Mouse (Mus musculus): Measurements from ENCODE around the gene Mycbp2. TPM values are rescaled to one million over a fixed set of nuclear protein-coding genes. Genes with fewer than 3 reads are reported as not detected.

Mycbp2 gene
- polyA plus RNA-seq, 1 experiment: 4.9 TPM

DNA sequence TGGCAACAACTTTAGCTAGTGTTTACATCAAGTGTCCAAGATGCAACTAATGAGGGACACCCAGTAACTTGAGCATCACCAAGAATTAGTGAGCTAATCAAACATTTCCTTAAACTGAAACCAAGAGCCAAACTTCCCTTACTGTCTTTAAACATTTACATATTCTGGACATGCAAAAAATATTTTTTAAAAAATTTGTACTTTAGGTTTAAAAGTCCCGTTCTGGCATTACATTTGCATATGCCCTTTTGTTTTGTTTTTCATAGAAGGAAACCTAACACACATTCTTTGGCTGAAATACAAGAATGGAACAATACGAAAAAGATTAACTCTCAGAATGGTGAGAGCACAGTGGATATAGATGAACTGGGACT lies 248.4 kb downstream of the Mycbp2 start:
- no peak for TF ChIP-seq POLR2A (IDR thresholded peaks at IDR 0.05; ENCODE audit: low read depth, low read length)
- no peak for TF ChIP-seq CTCF (IDR thresholded peaks at IDR 0.05; ENCODE audit: extremely low read depth, insufficient read length, insufficient replicate concordance, low read depth, low read length)
- H3K4me1 ChIP-seq (ENCODE audit: control insufficient read depth, insufficient read depth, insufficient read length, low read length): peaks cover 20% of the 10 kb centered on the region
- no peaks in the 10 kb centered on the region for H3K27me3 ChIP-seq (ENCODE audit: control insufficient read depth, insufficient read depth, low read length)
- H3K27ac ChIP-seq (ENCODE audit: insufficient read depth, low read depth, low read length): peak overlapping the region; percentile 79
- H3K36me3 ChIP-seq (ENCODE audit: control insufficient read depth, insufficient read depth, low read length): peaks cover 7% of the 10 kb centered on the region
- WGBS: 1% methylated on average over 2 of the region's 2 CpGs
- H3K4me3 ChIP-seq (ENCODE audit: low read depth, low read length): peak overlapping the region; percentile 97

DNA sequence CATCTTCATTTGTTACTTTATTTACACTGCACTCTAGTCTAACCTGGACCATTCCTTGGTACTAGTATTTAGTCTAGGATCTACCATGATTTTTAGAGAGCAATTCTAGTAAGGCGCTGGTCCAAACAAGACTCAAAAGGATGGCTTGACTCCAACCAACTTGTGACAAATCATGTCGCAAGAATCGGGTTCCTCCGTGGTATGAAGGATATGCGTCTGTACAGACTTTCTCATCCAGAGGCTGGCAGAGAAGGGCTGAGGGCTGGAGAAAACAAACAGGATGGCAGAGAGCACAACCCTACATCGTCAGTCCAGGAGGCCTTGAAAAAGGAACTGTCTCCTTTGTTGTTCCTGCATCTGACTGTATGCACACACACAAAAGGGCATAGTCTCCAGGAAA lies 250.0 kb downstream of the Mycbp2 start:
- no peak for TF ChIP-seq POLR2A (IDR thresholded peaks at IDR 0.05; ENCODE audit: low read depth, low read length)
- no peak for TF ChIP-seq CTCF (IDR thresholded peaks at IDR 0.05; ENCODE audit: extremely low read depth, insufficient read length, insufficient replicate concordance, low read depth, low read length)
- Histone ChIP-seq H3K4me3 (ENCODE audit: low read depth, low read length) (peak overlapping the region; percentile 8; the same call in 1 of the 2 replicates), H3K36me3 (ENCODE audit: control insufficient read depth, insufficient read depth, low read length) (peaks cover 13% of the 10 kb centered on the region), H3K4me1 (ENCODE audit: control insufficient read depth, insufficient read depth, insufficient read length, low read length) (peaks cover 10% of the 10 kb centered on the region), H3K27ac (ENCODE audit: insufficient read depth, low read depth, low read length) (no peak overlapping the region), H3K27me3 (ENCODE audit: control insufficient read depth, insufficient read depth, low read length) (no peaks in the 10 kb centered on the region)
- 58% methylated on average over 6 of the region's 6 CpGs for WGBS

DNA sequence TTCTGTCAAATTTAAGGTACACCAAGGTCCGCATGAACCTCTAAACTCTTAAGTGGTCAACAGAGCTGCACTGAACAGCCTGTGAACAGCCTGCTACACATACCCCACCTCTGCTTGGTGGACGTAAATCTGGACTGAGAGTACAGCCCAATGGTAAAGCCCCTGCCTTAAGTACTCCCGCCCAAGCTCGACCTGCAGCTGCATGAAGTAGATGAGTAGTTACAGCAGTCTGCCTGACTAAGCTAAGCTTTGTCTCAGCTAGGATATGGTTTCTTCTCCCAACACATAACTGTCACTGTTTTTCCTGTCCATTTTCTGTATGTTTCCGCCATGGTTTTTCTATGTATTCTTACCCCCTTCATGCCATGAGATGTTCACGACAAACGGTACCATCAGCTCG lies 250.8 kb downstream of the Mycbp2 start:
- TF ChIP-seq POLR2A (IDR thresholded peaks at IDR 0.05; ENCODE audit: low read depth, low read length) (no peak), CTCF (IDR thresholded peaks at IDR 0.05; ENCODE audit: extremely low read depth, insufficient read length, insufficient replicate concordance, low read depth, low read length) (no peak)
- Histone ChIP-seq H3K36me3 (ENCODE audit: control insufficient read depth, insufficient read depth, low read length) (peaks cover 18% of the 10 kb centered on the region), H3K4me1 (ENCODE audit: control insufficient read depth, insufficient read depth, insufficient read length, low read length) (peaks cover 7% of the 10 kb centered on the region), H3K27me3 (ENCODE audit: control insufficient read depth, insufficient read depth, low read length) (no peaks in the 10 kb centered on the region), H3K4me3 (ENCODE audit: low read depth, low read length) (no peak overlapping the region), H3K27ac (ENCODE audit: insufficient read depth, low read depth, low read length) (no peak overlapping the region)
- WGBS: 94% methylated on average over 8 of the region's 8 CpGs

GRCm38 (mm10) chr14:103095036-103095435 lies 251.6 kb downstream of the Mycbp2 start:
- TF ChIP-seq CTCF (IDR thresholded peaks at IDR 0.05; ENCODE audit: extremely low read depth, insufficient read length, insufficient replicate concordance, low read depth, low read length): no peak
- no peak for TF ChIP-seq POLR2A (IDR thresholded peaks at IDR 0.05; ENCODE audit: low read depth, low read length)
- no peak overlapping the region for H3K27ac ChIP-seq (ENCODE audit: insufficient read depth, low read depth, low read length)
- no peaks in the 10 kb centered on the region for H3K27me3 ChIP-seq (ENCODE audit: control insufficient read depth, insufficient read depth, low read length)
- H3K36me3 ChIP-seq (ENCODE audit: control insufficient read depth, insufficient read depth, low read length): peaks cover 20% of the 10 kb centered on the region
- no peak overlapping the region for H3K4me3 ChIP-seq (ENCODE audit: low read depth, low read length)
- peaks cover 6% of the 10 kb centered on the region for H3K4me1 ChIP-seq (ENCODE audit: control insufficient read depth, insufficient read depth, insufficient read length, low read length)
- WGBS: 91% methylated on average over 8 of the region's 8 CpGs

GRCm38 (mm10) chr14:103093670-103094069 lies 252.9 kb downstream of the Mycbp2 start:
- peaks cover 28% of the 10 kb centered on the region for H3K36me3 ChIP-seq (ENCODE audit: control insufficient read depth, insufficient read depth, low read length)
- H3K27ac ChIP-seq (ENCODE audit: insufficient read depth, low read depth, low read length): peak overlapping the region; percentile 43
- TF ChIP-seq CTCF (IDR thresholded peaks at IDR 0.05; ENCODE audit: extremely low read depth, insufficient read length, insufficient replicate concordance, low read depth, low read length): no peak
- 19% methylated on average over 4 of the region's 4 CpGs for WGBS
- H3K4me3 ChIP-seq (ENCODE audit: low read depth, low read length): no peak overlapping the region
- no peaks in the 10 kb centered on the region for H3K27me3 ChIP-seq (ENCODE audit: control insufficient read depth, insufficient read depth, low read length)
- peaks cover 6% of the 10 kb centered on the region for H3K4me1 ChIP-seq (ENCODE audit: control insufficient read depth, insufficient read depth, insufficient read length, low read length)

- no peak for TF ChIP-seq CTCF (IDR thresholded peaks at IDR 0.05; ENCODE audit: extremely low read depth, insufficient read length, insufficient replicate concordance, low read depth, low read length)
- TF ChIP-seq POLR2A (IDR thresholded peaks at IDR 0.05; ENCODE audit: low read depth, low read length): no peak
- Histone ChIP-seq H3K4me1 (ENCODE audit: control insufficient read depth, insufficient read depth, insufficient read length, low read length) (peaks cover 6% of the 10 kb centered on the region), H3K4me3 (ENCODE audit: low read depth, low read length) (no peak overlapping the region), H3K27ac (ENCODE audit: insufficient read depth, low read depth, low read length) (peak overlapping the region; percentile 43), H3K27me3 (ENCODE audit: control insufficient read depth, insufficient read depth, low read length) (no peaks in the 10 kb centered on the region), H3K36me3 (ENCODE audit: control insufficient read depth, insufficient read depth, low read length) (peaks cover 31% of the 10 kb centered on the region)
- WGBS: 65% methylated on average over 3 of the region's 3 CpGs
Observed at GRCm38 (mm10) chr14:103093236-103093635, 253.4 kb downstream of the Mycbp2 start.

GRCm38 (mm10) chr14:103088624-103089023 lies 258.0 kb downstream of the Mycbp2 start:
- Histone ChIP-seq H3K36me3 (ENCODE audit: control insufficient read depth, insufficient read depth, low read length) (peaks cover 43% of the 10 kb centered on the region), H3K4me3 (ENCODE audit: low read depth, low read length) (no peak overlapping the region), H3K27ac (ENCODE audit: insufficient read depth, low read depth, low read length) (no peak overlapping the region), H3K4me1 (ENCODE audit: control insufficient read depth, insufficient read depth, insufficient read length, low read length) (peaks cover 8% of the 10 kb centered on the region; the same call in 1 of the 2 replicates), H3K27me3 (ENCODE audit: control insufficient read depth, insufficient read depth, low read length) (no peaks in the 10 kb centered on the region)
- 68% methylated on average over 6 of the region's 6 CpGs for WGBS
- TF ChIP-seq POLR2A (IDR thresholded peaks at IDR 0.05; ENCODE audit: low read depth, low read length): no peak
- peak; percentile 17; the same call in 1 of the 2 replicates for TF ChIP-seq CTCF (IDR thresholded peaks at IDR 0.05; ENCODE audit: extremely low read depth, insufficient read length, insufficient replicate concordance, low read depth, low read length)

Data from small intestine, adult 2 months (tissue).